Mouse (Mus musculus) fat pad, adult 2 months (tissue): Measurements from ENCODE around the gene Hspb2.
A peak's percentile ranks its signal among the peaks of the same experiment; 100 is the strongest.

ENCODE experiments used
- DNase-seq: peaks from one replicate; pipeline ENCODE4 v3.0.0-alpha.2; 2011; ENCODE audit warnings: low read depth, low spot score; ENCODE audit errors: extremely low read depth

The Hspb2 gene

DNA sequence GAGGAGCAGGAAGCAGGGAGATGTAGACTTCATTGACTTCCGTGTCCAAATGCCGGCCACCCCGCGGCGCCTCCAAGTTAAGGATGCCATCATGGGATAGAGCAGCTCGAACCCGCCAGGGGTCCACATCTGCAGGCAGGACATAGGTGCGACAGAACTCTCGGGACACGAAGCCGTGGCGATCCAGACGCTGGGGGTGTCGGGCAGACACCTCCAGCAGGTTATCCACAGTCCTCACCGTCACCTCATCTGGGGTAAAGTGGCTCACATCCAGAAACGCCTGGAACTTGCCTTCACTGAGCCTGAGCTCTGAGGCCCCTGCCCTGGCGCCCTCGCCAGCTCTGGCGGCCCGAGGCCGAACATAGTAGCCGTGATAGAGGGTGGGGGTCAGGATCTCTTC is 831 bp downstream of the Hspb2 start, which contains the start of gene Cryab:
Gene Cryab (plus strand): TSS at position 3 of the 400 bp plus-strand sequence.
- no peak for DNase-seq

DNA sequence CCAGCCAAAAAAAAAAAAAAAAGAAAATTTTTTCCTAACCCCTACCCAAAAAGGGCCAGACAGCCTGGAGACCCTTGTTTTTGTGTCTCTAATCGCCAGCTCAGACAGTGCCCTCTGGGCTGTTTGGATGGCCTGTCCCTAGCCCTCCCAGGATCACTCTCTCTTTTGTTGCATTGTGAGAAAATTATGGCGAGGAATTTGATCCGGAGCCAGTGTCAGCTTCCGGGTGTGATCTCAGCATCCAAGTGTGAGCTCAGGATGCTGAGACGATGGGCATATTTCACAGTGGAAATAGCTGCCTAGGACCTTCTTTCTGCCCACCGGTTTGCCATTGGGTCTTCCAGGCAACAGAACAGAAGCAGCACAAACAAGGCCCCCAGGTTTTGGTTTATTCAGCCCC is 1.4 kb downstream of the Hspb2 start:
- DNase-seq: no peak

DNA sequence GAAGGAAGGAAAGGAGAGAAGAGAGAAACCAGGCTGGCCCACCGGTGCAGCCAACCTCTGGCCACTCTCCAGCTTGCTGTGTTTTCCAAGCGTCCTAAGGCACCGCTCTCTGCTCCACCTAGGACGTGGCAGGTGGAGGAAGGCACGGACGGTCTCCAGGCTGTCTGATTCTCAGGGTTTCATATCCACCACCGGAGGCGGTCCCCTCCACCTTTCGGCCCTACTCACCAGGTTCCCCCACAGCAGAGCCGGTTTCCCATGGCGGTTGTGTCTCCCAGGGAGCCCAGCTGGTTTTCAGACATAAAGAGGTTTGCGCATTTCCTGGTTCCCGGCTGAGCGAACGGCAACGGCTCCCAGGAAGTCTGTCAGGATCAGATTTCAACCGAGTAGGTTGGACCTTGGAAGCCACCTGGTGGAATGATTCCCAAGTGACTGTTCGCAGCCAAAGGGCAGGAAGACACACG is 5.9 kb downstream of the Hspb2 start, which contains the start of gene 2310030G06Rik:
Gene 2310030G06Rik (minus strand): TSS at position 323 of the 464 bp plus-strand sequence.
- peak; percentile 36 for DNase-seq

DNA sequence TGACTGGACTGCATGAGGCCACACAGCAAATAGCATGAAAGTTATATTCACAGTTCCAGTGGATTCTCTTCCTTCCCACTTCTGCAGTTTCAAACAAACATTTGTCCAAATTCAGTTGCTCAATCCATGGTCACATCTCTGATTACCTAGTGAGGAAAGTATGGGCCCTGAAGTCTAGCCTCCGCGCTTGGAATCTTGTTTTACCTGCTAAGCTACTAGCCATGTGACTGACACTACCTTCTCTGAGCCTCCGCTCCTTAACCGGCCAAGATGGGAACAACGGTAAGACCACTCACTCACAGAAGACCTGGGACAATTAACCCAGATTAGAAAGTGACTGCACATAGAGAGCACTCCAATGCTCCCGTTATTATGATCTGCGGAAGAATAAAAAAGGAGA is 6.3 kb downstream of the Hspb2 start:
- peak; percentile 42 for DNase-seq

DNA sequence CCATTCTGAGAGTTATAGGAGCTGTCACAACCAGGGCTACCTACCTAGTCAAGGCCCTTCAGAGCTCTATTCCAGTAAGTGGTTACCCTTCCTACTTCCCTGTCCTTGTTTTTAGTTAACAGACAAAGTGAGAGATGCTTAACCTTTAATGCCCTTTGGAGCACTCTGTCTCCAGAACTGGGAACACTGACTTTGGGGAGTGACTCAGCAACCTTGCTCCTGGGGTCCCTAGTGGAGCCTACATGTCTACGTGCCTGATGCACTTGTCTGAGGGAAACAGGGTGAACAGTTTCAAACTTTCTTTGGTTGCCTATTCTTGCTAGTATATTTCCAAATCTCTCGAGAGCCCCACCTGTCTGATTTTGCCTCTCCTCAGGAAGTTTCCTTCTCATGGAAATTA is 9.4 kb downstream of the Hspb2 start:
- no peak for DNase-seq

DNA sequence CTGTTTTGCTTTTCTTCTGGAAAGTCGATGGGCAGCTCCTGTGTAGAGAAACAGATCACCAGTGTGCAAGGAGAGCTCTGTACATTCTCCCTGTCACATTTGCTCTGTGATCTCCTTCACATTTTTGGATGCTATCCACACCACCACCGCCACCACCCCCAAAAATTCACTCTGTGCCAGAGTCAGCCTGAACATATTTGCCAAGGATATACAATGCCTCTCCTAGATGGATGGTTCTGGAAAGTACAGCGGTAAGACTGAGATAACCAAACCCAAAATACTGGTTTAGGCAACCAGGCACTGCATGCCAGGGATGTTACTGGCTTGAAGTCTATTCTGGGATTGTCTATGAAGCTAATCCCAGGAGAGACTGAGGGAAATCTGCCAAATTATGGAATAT is 9.9 kb downstream of the Hspb2 start:
- no peak for DNase-seq

DNA sequence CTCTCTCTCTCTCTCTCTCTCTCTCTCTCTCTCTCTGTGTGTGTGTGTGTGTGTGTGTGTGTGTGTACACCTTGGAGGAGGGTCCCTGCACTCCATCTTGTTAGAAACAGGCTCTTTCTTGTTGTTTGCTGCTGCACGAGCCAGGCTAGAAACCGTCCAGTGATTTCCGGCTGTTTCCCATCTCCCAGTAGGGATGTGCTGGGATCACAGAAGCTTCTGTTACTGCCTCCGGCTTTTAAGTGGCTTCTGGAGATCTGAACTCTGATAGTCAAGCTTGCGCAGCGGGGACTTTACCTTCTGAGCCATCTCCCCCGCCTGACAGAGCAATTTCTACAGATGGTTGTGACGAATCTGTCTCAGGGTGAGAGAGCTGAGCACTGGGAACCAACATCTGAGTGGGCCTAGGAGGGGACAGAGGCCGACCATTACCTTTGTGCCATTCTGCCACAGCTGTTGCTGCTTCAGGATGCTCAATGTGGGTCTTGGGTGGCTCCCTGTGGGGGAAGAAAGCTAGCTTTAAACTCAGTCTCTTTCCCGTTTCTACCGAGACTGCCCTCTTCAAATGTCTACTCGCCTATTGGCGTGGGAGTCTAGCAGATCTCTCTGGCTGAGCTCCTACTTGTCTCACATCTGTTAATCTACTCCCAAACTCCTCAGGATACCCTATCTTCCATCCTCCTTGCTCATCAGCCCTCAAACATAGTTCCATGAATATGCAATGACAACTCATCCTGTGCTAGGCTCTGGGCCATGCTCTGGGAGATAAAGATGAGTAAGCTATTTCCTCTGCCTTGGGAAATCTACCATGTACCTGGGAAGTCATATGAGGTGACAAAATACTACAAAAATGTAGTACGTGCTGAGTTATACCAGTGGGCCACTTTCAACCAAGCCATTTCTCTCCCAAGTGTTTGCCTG is 11.0 kb downstream of the Hspb2 start:
- DNase-seq: no peak

DNA sequence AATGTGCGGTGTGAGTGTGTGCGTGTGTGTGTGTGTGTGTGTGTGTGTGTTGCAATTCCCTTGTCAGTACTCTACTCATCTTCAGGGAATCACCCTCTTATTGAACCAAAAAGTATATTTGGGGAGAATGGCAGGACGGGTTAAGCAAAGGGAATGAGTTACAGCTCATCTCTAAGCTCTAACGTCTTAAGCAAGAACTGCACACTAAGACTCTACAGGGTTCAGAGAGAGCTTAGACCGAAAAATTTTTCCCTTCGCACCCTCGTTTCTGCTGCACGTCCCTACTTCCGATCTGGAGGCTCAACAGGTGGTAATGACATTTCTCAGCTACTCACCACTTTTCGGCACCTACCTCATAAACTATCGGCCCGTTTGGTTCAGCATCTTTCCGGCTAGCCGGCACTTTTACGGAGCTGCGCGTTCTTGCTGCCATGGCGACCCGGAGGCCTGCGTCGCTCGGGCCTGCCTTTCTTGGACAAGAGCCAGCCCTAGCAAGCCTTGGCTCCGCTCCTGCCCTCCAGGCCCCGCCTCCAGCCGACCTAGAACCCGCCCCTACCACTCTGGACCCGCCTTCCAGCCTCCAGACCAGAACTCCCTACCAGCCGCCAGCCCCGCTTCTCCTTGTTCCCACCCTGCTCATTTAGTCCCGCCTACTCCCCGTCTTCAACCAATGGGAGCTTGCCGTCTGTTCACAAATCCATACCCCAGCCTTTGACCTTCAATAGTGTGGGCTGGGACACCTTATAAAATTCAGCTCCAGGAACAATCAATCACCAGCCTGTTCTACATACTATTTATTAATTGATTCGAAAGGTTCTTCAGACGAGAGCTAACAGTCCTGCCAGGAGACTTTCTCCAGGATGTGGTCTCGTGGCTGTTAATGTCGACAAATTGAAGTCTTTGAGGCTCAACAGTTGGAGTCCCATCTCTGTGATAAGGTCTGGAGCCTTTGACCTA is 13.0 kb downstream of the Hspb2 start, which contains the start of gene Dixdc1:
Gene Dixdc1 (minus strand): TSS at position 604 of the 957 bp plus-strand sequence.
- DNase-seq: peak; percentile 40

DNA sequence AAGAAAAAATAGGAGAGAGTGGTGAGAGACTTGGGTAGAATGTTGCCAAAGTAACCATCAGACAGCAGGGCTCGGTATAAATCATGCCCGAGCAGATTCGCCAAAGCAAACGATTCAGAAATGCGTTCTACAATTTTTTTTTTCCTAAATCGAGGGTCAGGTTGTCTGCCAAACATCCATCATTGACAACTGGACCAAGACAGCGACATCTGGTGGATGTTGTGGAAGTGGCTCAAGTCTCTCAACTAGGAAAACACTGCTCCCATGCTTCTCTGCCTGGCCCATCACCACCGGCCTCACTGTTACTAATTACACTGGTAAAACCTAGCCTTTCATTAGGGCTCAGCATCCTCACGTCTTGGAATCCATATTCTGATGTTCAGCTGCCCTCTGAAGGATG is 17.2 kb downstream of the Hspb2 start:
- no peak for DNase-seq

DNA sequence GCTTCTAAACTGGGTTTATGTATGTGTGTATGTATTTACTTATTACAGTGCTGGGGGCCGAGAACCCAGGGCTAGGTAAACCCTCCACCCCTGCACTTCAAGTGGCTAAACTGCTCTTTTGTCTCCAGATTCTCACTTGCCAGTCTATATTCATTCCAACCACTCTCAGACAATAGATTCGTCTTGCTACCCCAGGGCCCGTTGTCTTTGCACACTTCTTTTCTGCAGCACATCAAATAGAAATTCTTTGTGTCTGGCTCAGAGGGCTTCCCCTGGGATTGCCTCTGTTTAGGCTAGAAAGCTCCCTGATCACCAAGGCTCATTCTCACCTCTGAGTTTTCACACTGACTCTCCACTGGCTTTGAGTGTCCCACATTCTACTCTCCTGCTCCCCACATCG is 19.6 kb downstream of the Hspb2 start:
- no peak for DNase-seq

DNA sequence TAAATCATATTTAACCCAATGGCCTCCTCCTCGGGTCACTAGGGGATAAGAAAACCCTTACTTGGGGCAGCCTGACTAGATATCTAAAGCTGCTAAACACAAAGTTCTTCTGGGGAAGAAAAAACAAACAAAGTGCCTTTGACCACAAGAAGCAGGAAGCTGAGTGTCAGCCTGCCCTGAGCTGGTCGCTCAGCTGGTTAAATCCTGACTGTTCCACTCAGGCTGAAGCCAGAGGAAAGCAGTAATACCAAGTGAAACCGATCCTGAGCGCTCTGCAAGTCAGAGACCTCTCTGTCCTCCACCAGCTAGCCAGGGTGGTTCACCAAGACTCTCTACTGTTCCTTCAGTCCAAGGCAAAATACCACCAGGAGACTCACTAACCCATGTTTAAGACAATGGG is 22.6 kb downstream of the Hspb2 start:
- DNase-seq: no peak

DNA sequence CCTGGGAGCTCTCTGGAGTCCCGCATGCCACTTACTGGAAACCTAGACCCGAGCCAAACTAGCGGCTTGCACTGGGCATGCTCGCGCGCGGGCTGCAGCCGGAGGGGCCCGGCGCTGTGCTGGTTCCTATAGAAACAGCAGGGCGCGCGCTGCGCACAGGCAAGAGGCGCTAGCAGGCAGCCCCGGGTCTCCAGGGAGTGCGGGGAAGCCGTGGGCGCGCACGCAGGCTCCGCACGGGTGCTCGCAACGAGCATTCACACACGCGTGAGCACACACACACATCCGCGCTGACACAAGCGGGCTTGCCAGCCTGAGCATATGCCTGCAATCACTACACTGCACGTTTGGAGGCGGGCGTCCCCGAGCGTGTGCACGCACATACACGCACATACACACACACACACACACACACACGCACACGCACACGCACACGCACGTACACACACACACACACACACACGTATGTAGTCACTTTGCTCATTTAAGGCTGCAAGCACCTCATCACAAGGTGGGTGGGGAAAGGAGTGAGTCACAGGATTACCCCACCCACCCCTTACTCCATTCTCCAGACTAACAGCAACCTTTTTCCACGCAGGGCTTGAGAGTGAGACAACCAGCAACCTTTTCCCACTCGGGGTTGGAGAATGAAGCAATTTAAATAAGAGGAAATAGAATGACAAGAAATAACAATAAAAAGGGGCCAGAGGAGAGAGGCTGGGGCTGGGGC is 24.1 kb downstream of the Hspb2 start:
- no peak for DNase-seq

DNA sequence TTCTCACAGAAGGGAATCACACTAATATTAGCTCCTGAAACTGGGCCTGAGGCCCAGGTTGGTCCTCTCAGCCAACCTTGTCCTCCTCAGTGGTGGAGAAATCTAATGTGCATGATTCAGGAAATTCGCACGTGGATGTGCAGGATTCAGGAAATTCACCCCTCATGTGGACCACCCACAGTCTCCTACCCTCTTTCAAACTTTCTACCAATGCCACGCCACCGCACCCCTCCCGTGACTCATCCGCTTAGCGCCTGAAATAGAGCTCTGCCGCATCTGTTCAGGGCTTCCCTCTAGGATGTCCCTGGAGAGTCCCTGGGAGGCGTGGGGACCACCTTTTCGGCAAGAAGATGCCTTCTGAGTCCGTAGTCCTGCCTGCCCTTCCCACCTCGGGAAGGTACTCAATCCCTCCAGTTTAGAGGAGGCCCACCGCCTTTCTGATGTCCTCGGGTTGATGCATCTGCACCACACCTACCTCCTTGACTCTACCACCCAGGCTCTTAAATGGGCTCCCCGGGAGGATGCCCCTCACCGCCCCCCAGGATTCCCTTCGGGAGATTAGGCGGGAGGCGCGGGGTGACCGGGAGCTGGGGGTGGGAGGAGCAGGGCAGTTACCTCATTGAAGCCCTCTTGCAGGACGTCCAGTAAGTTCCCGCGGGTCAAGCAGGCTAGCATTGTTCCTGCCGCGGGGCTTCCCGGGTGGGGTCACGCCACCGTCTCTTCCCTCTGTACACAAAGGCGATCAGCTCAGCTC is 24.8 kb downstream of the Hspb2 start:
- DNase-seq: no peak

DNA sequence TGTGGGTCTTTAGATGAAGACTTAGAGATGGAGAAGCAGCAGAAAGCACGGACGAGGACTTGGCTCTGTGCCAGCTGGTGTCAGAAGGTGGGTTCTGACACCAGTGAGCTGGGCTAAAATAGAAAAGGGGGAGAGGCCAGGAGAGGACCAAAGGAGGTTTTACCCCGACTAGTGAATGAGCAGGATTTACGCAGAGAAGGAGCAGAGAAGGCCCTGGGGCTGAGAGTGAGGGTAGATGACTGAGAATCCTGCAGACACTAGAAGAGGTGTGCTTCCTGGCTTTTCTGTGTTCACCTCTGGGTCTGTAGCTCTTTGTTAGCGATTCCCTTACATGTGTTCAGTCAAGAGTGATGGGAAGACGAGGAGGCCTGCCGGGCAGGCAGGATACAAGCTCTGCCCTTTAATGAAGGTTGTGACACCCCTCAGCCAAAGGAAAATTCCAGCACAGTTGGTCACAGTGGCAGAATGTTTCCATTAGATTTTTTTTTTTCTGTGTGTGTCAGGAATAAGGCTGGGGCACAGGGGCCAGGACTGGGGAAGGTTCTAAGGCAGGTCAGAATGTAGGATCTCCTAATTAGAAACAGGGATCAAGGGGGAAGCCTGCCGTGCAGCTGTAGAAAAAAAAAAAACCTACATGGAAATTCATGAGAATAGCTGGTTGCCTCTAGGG is 26.1 kb downstream of the Hspb2 start:
- DNase-seq: no peak

DNA sequence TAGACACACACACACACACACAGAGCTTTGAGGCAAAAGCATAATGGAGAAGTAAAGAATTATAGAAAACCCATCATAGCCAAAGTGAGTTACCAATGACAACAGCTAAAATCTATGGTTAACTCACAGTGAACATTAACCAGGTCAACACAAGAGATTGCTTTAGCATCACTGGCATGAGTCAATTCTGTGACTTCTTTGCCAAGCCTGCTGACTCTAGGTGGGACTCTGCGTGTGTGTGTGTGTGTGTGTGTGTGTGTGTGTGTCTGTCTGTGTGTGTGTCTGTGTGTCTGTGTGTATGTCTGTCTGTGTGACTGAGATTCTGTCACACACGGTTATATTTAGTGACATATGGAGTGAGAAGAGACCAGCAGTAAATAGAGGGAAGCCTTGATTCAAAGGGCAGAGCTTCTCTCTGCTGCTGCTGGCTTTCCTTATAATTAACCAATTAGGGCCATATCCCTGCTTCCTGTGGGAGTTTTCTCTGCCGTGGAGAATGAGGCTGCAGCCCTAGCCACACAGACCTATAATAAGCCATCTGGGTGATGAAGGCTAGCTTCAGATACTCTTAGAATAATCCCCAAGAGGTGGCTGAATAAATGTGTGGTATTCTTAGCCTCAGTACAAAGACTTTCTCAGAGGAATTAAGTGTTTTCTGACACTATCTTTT is 27.4 kb downstream of the Hspb2 start:
- no peak for DNase-seq

DNA sequence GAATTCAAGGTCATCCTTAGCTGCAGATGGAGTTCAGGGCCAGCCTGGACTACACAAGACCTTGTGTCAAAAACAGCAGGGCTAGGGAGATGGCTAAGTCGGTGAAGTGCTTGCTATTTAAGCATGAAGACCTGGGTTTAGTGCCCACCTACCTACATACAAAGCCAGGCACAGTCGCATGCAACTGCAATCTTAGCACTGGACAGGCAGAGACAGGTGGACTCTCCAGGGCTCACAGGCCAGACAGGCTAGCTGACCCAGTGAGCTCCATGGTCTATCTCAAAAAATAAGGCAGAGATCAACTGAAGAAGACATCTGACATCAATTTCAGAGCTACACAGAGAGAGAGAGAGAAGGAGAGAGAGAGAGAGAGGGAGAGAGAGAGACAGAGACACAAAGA is 28.0 kb downstream of the Hspb2 start:
- no peak for DNase-seq

DNA sequence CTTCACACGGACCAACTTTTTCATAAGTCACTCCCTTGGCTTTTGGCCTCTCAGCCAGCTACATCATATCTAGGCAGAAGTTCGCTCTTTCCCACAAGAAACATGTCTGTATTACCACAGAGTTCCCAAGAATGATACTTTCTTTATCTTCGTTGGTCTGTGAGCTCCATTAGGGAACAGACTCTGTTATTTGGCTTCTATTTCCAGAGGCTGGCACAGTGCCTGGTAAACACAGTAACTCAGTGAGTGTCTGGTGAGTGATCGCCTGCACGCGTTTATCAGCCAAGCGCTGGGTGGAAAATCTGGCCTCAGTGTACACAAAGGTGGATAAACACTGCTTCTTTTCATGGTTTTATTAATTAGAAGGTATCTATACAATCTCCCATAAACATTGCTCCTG is 28.7 kb downstream of the Hspb2 start:
- DNase-seq: no peak

DNA sequence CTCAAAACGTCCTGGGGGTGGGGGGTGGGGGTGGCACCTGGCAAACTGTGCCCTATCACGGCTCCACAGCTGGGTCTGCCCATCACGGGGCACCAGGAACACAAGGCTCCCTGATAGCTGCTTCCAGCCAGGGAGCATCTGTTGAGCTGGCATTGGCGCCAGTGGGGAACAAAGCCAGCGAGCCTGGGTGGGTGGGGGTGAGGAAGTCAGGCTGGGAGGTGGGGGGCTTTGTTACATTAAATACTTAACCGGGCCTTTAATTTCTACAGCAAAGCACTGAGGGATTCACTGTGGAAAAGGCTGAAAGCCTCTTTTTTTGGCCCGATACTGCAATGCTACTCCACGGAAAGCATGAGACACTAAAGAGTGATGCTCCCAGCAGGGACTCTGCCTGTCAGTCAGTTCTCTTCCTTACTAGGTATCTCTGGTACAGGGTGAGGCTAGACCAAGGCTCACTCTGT is 29.7 kb downstream of the Hspb2 start:
- DNase-seq: no peak

DNA sequence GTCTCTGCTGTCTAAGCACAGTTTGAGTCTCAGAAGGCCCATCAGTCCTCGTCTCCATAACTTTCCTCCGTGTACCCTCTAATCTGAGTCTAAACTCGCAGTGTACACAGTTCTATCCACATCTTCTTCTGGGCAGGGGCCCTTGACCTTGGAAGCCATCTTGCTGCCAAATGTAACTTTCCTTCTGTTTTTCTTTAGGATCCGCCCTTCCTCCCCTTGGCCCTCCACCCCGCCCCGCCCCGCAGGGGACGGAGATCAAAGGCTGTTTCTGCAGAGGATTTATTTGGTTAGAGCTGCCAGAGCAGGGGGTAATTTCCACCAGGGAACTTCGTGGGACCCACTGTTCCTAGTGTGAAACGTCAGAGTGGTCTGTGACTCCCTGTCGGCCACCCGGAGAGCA is 31.1 kb downstream of the Hspb2 start:
- no peak for DNase-seq
